Mouse (Mus musculus) olfactory bulb, adult 2 months (tissue): ENCODE measurements around the gene Oca2. TPM values are rescaled to one million over a fixed set of nuclear protein-coding genes. Genes with fewer than 3 reads are reported as not detected.
A peak's percentile ranks its signal among the peaks of the same experiment; 100 is the strongest.

Experiments
- H3K27ac ChIP-seq: fragments of 200-500 bp; 2 replicates; pipeline ENCODE4 v1.5.1; 2012; ENCODE audit warnings: low read depth, low read length; ENCODE audit not compliant: insufficient read depth
- H3K4me1 ChIP-seq: fragments of 200-500 bp; 2 replicates; pipeline ENCODE4 v1.6.1; 2012; ENCODE audit warnings: low read length; ENCODE audit not compliant: control insufficient read depth, insufficient read depth
- H3K4me3 ChIP-seq: fragments of 200-500 bp; 2 replicates; pipeline ENCODE4 v1.5.1; 2012; ENCODE audit warnings: mild to moderate bottlenecking, low read depth, low read length, moderate library complexity; ENCODE audit not compliant: insufficient read depth
- CTCF ChIP-seq: fragments of 200-500 bp; IDR thresholded peaks from 2 replicates; pipeline ENCODE4 v1.5.1; 2012; ENCODE audit warnings: low read depth, mild to moderate bottlenecking, low read length, moderate library complexity; ENCODE audit not compliant: insufficient read depth
- POLR2A ChIP-seq: fragments of 200-500 bp; IDR thresholded peaks from 2 replicates; pipeline ENCODE4 v1.6.1; 2012; ENCODE audit warnings: mild to moderate bottlenecking, low read depth, low read length, moderate library complexity; ENCODE audit not compliant: insufficient read depth
- WGBS: fragments of 180-500 bp; shearing (Covaris S2); methylation state at CpG from one replicate; pipeline ENCODE4 v1.1.7; 2018; 5-methylcytosine and 5-hydroxymethylcytosine counted together
- polyA plus RNA-seq: library from polyadenylated mRNA; stranded (reverse); fragments of >200 nt; gene quantifications from 2 replicates; pipeline ENCODE4 v1.2.4, GENCODE M21; 2012; ENCODE audit warnings: low replicate concordance; ENCODE audit not compliant: missing spikeins, insufficient read depth, insufficient read length

The Oca2 gene
- polyA plus RNA-seq, 1 experiment, result not detected

DNA sequence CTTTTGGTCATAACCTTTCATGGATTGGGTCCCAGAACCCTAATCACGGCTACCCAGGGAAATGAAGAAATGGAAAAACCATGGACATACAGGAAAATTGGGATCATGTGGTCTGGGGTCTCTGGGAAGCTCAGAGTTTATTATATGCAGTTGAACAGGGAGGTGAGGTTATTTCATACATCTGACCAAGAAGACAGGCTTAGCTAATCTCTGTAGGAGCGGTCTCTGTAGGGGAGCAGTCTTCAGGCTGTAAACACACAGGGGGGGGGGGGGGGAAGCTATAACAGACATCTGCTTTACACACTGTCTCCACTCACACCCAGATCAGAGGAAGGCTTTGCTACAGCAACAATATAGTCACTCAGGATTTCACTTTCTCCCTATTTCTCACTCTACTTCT lies 184.0 kb downstream of the Oca2 start:
- Histone ChIP-seq H3K4me3 (no peak overlapping the region), H3K27ac (no peak overlapping the region), H3K4me1 (peaks cover 7% of the 10 kb centered on the region; the same call in 1 of the 2 replicates)
- WGBS, result 84% methylated on average over 2 of the region's 2 CpGs
- TF ChIP-seq CTCF, result no peak
- no peak for TF ChIP-seq POLR2A

DNA sequence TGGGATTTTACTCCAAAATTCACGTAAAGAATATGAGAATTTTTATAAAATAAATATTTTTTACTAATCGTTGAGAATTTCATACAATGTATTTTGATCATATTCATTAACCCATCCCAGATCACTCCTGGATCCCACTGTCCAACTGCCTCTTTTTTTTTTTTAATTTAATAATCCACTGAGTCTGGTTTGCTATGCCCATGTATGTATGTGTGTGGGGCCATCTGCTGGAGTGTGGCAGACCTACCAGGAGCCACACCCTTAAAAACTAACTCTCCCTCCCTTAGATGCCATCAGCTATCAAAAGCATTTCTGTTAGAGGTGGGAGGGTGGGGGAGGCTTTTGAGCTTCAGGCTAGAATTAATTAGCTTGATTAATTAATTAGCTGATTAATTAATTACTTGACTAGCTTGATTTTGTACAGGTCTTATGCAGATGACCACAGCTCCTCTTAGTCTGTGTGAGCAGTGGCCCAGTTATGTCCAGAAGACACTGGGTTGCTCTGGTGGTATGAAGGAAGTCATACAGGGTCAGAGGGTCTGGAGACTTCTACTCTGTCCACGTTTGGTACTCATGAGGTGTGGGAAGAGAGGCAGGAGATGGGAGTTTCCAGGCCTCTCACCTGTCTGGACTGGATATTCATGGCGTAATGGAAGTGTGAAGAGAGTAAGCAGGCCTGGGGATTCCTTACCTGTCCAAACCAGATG lies 221.4 kb downstream of the Oca2 start:
- Histone ChIP-seq H3K27ac (no peak overlapping the region), H3K4me3 (no peak overlapping the region), H3K4me1 (no peaks in the 10 kb centered on the region)
- TF ChIP-seq POLR2A (no peak), CTCF (no peak)
- 81% methylated on average over 4 of the region's 4 CpGs for WGBS

DNA sequence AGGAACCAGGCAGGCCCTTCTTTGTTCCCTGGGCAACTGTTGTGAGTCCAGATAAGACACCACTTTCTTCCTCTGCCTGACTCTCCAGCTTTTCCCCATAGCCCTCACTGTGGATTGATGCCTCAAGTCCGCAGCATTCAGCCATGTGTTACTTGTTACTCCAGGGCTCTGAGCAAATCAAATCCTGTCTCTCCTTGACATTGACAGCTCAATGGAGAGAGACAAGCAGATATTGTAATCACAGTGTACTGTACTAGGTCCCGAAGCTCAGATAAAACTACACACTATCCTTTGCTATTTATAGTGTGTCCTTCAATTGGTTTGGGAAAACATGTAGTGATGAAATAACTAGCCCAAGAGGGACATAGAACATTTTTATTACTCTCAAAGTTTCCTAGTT lies 258.7 kb downstream of the Oca2 start:
- H3K27ac ChIP-seq, result no peak overlapping the region
- TF ChIP-seq CTCF (no peak), POLR2A (no peak)
- H3K4me3 ChIP-seq, result no peak overlapping the region
- WGBS, result 66% methylated on average over 2 of the region's 2 CpGs
- no peaks in the 10 kb centered on the region for H3K4me1 ChIP-seq

DNA sequence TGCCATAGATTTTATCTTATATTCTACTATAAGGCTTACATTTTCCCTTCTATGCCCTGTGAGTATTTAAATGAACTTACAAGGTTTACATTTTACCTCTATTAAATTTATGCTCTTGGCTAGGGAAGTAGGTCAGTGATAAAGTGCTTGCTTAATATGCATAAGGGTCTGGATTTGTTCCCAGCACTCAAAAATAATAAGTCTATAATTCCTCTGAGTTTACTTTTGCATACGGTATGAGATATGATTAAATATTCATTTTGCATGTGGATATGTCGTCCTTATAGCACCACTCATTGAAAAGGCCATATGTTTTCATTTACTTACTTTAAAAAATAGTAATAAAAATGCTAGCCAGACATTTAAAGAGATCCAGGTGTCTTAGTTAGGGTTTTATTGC lies 259.8 kb downstream of the Oca2 start:
- no peak for TF ChIP-seq CTCF
- TF ChIP-seq POLR2A, result no peak
- H3K4me3 ChIP-seq, result no peak overlapping the region
- no peak overlapping the region for H3K27ac ChIP-seq
- H3K4me1 ChIP-seq, result no peaks in the 10 kb centered on the region
- WGBS, result 87% methylated on average over 2 of the region's 2 CpGs

DNA sequence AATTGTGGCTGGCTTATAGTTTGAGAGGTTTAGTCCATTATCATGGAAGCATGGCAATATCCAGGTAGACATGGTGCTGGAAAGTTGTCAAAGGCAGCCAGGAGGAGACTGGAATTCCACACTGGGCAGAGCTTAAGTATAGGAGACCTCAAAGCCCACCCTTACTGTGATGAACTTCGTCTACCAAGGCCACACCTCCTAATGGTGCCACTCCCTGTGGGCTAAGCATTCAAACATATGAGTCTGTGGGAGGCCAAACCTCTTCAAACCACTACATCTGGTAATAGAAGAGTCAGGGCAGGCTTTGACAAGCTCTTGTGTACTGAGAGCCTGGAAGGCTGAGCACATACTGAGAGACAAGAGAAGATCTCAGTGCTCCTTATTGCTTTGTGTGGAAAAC lies 260.2 kb downstream of the Oca2 start:
- no peak for TF ChIP-seq CTCF
- Histone ChIP-seq H3K4me1 (no peaks in the 10 kb centered on the region), H3K27ac (peak overlapping the region; percentile 73), H3K4me3 (no peak overlapping the region)
- 46% methylated on average over 1 of the region's 1 CpGs for WGBS

DNA sequence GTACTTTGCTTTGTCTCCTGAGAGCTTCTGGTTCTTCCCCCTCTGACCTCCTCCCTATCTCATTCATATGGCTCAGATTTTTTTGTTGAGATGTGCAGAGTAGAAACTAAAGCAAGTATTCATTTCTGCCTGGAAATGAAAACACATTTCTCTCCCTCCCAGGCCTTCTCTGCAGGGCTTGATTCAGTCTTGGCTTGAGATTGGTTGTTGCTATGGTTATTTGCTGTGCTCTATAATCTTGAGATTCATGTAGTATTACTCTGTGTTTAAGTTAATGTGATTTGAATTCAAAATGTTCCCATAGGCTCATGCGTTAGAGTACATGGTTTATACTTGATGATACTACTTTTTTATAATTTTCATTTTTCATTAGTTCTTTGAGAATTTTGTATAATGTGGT lies 260.9 kb downstream of the Oca2 start:
- Histone ChIP-seq H3K4me1 (no peaks in the 10 kb centered on the region), H3K4me3 (no peak overlapping the region), H3K27ac (peak overlapping the region; percentile 73)
- WGBS, result 17% methylated on average over 1 of the region's 1 CpGs
- TF ChIP-seq CTCF (no peak), POLR2A (no peak)

DNA sequence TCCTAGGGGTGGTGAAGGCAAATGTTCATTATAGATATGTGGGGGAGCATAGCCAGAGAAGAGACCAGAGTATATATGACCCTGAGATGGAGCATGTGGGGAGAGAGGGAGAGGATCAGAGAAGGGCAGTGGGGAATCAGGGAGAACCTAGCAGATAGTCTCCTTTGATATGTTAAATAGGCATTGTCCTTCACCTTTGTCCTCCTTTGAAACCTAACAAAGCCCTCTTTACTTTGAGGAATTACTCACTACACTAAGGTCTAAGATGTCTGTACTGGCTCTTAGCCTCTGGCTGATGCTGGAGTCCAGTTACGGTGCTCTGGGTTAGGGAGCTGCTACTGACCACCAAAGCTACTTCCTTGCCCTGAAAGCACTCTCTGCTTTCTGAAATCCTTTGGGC lies 279.0 kb downstream of the Oca2 start:
- H3K4me1 ChIP-seq, result no peaks in the 10 kb centered on the region
- no peak overlapping the region for H3K27ac ChIP-seq
- no peak for TF ChIP-seq POLR2A
- TF ChIP-seq CTCF, result no peak
- WGBS, result 73% methylated on average over 1 of the region's 1 CpGs
- H3K4me3 ChIP-seq, result no peak overlapping the region

DNA sequence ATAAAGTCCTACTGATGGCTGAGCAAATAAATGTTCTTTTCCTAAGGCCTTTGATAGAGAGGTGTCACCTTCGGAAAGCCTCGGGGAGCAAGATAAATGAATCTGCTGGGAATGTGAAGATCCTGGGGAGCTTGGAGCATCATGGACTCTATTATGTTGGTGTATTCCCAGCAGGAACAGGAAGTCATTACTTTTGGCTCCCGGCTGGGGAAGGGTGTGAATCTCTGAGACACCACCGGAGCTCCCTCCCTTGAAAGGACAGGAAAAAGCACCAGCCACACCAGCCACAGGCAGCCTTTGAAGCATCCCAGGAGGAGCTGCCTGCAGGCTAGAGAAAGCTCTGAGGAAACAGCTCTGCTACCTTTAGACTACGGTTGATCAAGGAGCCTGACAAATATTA lies 280.2 kb downstream of the Oca2 start:
- no peak overlapping the region for H3K4me3 ChIP-seq
- TF ChIP-seq CTCF, result no peak
- TF ChIP-seq POLR2A, result no peak
- WGBS, result 30% methylated on average over 5 of the region's 5 CpGs
- no peak overlapping the region for H3K27ac ChIP-seq
- H3K4me1 ChIP-seq, result no peaks in the 10 kb centered on the region

DNA sequence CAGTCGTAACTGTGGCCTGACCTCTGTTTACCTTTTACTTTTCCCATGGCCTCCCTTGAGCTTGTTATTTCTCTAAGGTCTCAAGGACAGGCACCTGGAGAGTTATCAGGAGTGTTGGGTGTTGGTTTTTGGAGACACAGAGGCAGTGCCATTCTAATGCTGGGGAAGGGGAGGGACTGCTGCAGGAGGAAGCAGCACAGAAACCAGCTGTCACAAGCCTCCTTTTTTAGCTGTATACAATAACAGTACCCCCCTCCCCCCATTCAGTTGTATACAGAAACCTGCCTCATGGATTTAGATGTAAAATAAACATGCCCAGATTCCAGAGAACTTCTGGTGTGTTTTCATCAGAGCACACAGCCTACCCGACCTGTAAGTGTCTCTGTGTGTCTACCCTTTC lies 295.3 kb downstream of the Oca2 start:
- TF ChIP-seq POLR2A (no peak), CTCF (no peak)
- 78% methylated on average over 2 of the region's 2 CpGs for WGBS
- Histone ChIP-seq H3K4me3 (no peak overlapping the region), H3K4me1 (no peaks in the 10 kb centered on the region), H3K27ac (no peak overlapping the region)

DNA sequence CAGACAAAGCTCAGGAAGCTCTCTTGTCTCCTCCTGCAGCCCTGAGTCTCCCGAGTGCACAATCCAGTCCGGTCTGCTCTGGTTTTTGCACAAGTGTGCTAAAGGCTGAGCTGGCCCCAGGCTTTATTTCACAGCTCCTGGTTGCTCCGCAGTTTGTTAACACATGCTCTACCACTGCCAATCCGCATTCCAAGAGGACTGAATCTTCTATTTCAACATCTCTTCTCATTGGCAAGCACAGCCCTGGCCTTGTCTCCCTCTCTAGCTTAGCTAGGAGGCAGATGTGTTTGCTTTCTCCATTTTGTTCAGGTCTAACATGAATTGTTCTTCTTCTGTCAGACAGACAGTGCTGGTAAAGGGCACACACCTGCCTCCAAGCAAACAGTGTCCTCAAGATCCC lies 309.7 kb downstream of the Oca2 start:
- no peak overlapping the region for H3K4me3 ChIP-seq
- H3K27ac ChIP-seq, result no peak overlapping the region
- no peaks in the 10 kb centered on the region for H3K4me1 ChIP-seq
- WGBS, result 59% methylated on average over 4 of the region's 4 CpGs
- TF ChIP-seq CTCF (no peak), POLR2A (no peak)
